Mouse (Mus musculus) kidney, postnatal 0 days (tissue): ENCODE measurements around the gene Gucd1. TPM values are rescaled to one million over a fixed set of nuclear protein-coding genes. Genes with fewer than 3 reads are reported as not detected.
"Not testable (repeated sequence)": the region's sequence is repeated elsewhere in the genome, so short reads cannot be mapped to it uniquely, and the experiment has no call there.

Experiments
- ATAC-seq: fragments of 200-750 bp; cut with Nextera tagmentation; replicated peaks from 2 replicates; pipeline ENCODE4 v1.8.0; 2017; ENCODE audit warnings: low read depth, moderate number of reproducible peaks, moderate TSS enrichment, moderate library complexity; ENCODE audit not compliant: low FRiP score
- DNase-seq: peaks from one replicate; pipeline ENCODE4 v3.0.0-alpha.2; 2016; ENCODE audit warnings: low spot score
- H3K27ac ChIP-seq: fragments of 300-500 bp; sonication (generic); 2 replicates; pipeline ENCODE4 v1.5.1; 2014; ENCODE audit warnings: mild to moderate bottlenecking
- H3K27me3 ChIP-seq: fragments of 300-500 bp; sonication (generic); 2 replicates; pipeline ENCODE4 v1.6.1; 2014; ENCODE audit warnings: low read length, mixed read lengths; ENCODE audit not compliant: insufficient read depth
- H3K36me3 ChIP-seq: fragments of 300-500 bp; sonication (generic); 2 replicates; pipeline ENCODE4 v1.6.1; 2014; ENCODE audit warnings: low read length, mixed read lengths; ENCODE audit not compliant: insufficient read depth
- H3K4me1 ChIP-seq: fragments of 300-500 bp; sonication (generic); replicated peaks from 2 replicates; pipeline ENCODE4 v1.6.1; 2014; ENCODE audit warnings: antibody characterized with exemption, low read length, mixed read lengths; ENCODE audit not compliant: insufficient read depth
- H3K4me2 ChIP-seq: fragments of 300-500 bp; sonication (generic); 2 replicates; pipeline ENCODE4 v1.6.1; 2014; ENCODE audit warnings: mild to moderate bottlenecking, low read length, moderate library complexity, mixed read lengths
- H3K4me3 ChIP-seq: fragments of 300-500 bp; sonication (generic); replicated peaks from 2 replicates; pipeline ENCODE4 v1.5.1; 2014; ENCODE audit warnings: low read depth, low read length
- H3K9ac ChIP-seq: fragments of 300-500 bp; sonication (generic); 2 replicates; pipeline ENCODE4 v1.6.1; 2014; ENCODE audit warnings: low read depth, low read length
- H3K9me3 ChIP-seq: fragments of 300-500 bp; sonication (generic); replicated peaks from 2 replicates; pipeline ENCODE4 v1.6.1; 2016; ENCODE audit warnings: low read length, inconsistent platforms, mixed read lengths
- CTCF ChIP-seq: IDR thresholded peaks from 2 replicates; pipeline ENCODE4 v1.5.1; 2016; ENCODE audit warnings: antibody characterized with exemption, low read depth, mild to moderate bottlenecking, moderate library complexity
- WGBS: fragments of 180-500 bp; shearing (Covaris S2); extraction: QIAGEN DNeasy Blood & Tissue Kit; methylation state at CpG from one replicate; pipeline ENCODE4 v1.1.7; 2014; 5-methylcytosine and 5-hydroxymethylcytosine counted together
- polyA plus RNA-seq: library from polyadenylated mRNA; unstranded; fragments of >200 nt; fragmentation: Nextera tagmentation; extraction: Ambion mirVana; gene quantifications from 2 replicates; pipeline ENCODE4 v1.2.1, GENCODE M21; 2015

Gucd1 gene
- polyA plus RNA-seq, 1 experiment from 2014 or later = 51.9 TPM

GRCm38 (mm10) chr10:75396966-75397365, 120.8 kb downstream of the Gucd1 start:
- Histone ChIP-seq H3K4me2 (no peak overlapping the region), H3K36me3 (no peaks in the 10 kb centered on the region), H3K27ac (no peak overlapping the region), H3K9ac (no peak overlapping the region), H3K4me1 (no peaks in the 10 kb centered on the region), H3K9me3 (no peaks in the 10 kb centered on the region), H3K27me3 (no peaks in the 10 kb centered on the region), H3K4me3 (no peak overlapping the region)
- ATAC-seq (no peak), DNase-seq (peak; percentile 31)
- WGBS = 51% methylated on average over 14 of the region's 14 CpGs
- TF ChIP-seq CTCF = no peak

- no peaks in the 10 kb centered on the region for H3K27me3 ChIP-seq
- no peak overlapping the region for H3K9ac ChIP-seq
- H3K9me3 ChIP-seq = no peaks in the 10 kb centered on the region
- H3K27ac ChIP-seq = no peak overlapping the region
- WGBS = 85% methylated on average over 8 of the region's 8 CpGs
- H3K4me3 ChIP-seq = no peak overlapping the region
- H3K4me1 ChIP-seq = no peaks in the 10 kb centered on the region
- no peak for ATAC-seq
- TF ChIP-seq CTCF = no peak
- H3K4me2 ChIP-seq = no peak overlapping the region
- no peaks in the 10 kb centered on the region for H3K36me3 ChIP-seq
- DNase-seq = no peak
Measured at GRCm38 (mm10) chr10:75394796-75395195, 123.0 kb downstream of the Gucd1 start.

GRCm38 (mm10) chr10:75390832-75391231, 126.9 kb downstream of the Gucd1 start:
- WGBS = 72% methylated on average over 4 of the region's 4 CpGs
- H3K4me1 ChIP-seq = no peaks in the 10 kb centered on the region
- no peaks in the 10 kb centered on the region for H3K36me3 ChIP-seq
- no peak overlapping the region for H3K4me2 ChIP-seq
- no peaks in the 10 kb centered on the region for H3K27me3 ChIP-seq
- DNase-seq (peak; percentile 61), ATAC-seq (no peak)
- TF ChIP-seq CTCF = peak; percentile 62
- H3K27ac ChIP-seq = no peak overlapping the region
- H3K9ac ChIP-seq = no peak overlapping the region
- H3K9me3 ChIP-seq = no peaks in the 10 kb centered on the region
- no peak overlapping the region for H3K4me3 ChIP-seq

- no peaks in the 10 kb centered on the region for H3K27me3 ChIP-seq
- whole genome bisulfite sequencing = 93% methylated on average over 2 of the region's 2 CpGs
- ATAC-seq (no peak), DNase-seq (no peak)
- H3K36me3 ChIP-seq = no peaks in the 10 kb centered on the region
- no peaks in the 10 kb centered on the region for H3K9me3 ChIP-seq
- H3K4me2 ChIP-seq = no peak overlapping the region
- TF ChIP-seq CTCF = no peak
- no peak overlapping the region for H3K4me3 ChIP-seq
- no peak overlapping the region for H3K27ac ChIP-seq
- no peaks in the 10 kb centered on the region for H3K4me1 ChIP-seq
- no peak overlapping the region for H3K9ac ChIP-seq
Measured at GRCm38 (mm10) chr10:75390156-75390555, 127.6 kb downstream of the Gucd1 start.

GRCm38 (mm10) chr10:75378688-75379087, 139.1 kb downstream of the Gucd1 start:
- no peaks in the 10 kb centered on the region for H3K27me3 ChIP-seq
- no peaks in the 10 kb centered on the region for H3K4me1 ChIP-seq
- H3K4me2 ChIP-seq = no peak overlapping the region
- ATAC-seq (no peak), DNase-seq (no peak)
- no peak overlapping the region for H3K4me3 ChIP-seq
- no peaks in the 10 kb centered on the region for H3K36me3 ChIP-seq
- 65% methylated on average over 10 of the region's 10 CpGs for WGBS
- H3K9me3 ChIP-seq = no peaks in the 10 kb centered on the region
- no peak overlapping the region for H3K9ac ChIP-seq
- TF ChIP-seq CTCF = no peak
- no peak overlapping the region for H3K27ac ChIP-seq

GRCm38 (mm10) chr10:75373655-75374351, 144.0 kb downstream of the Gucd1 start:
- 0 out of 2 replicates have a peak, but pooled peaks have one; percentile 59 for ATAC-seq
- H3K4me2 ChIP-seq, H3K27me3 ChIP-seq, H3K9ac ChIP-seq, H3K9me3 ChIP-seq, H3K4me1 ChIP-seq, H3K36me3 ChIP-seq, H3K4me3 ChIP-seq: not testable (repeated sequence)
- WGBS = 61% methylated on average over 12 of the region's 19 CpGs
- DNase-seq = peak; percentile 26
- 0 out of 2 replicates have a peak overlapping the region, but pooled peaks have one; percentile 42 for H3K27ac ChIP-seq

- no peaks in the 10 kb centered on the region for H3K27me3 ChIP-seq
- H3K27ac ChIP-seq = no peak overlapping the region
- DNase-seq (no peak), ATAC-seq (no peak)
- TF ChIP-seq CTCF = no peak
- H3K4me3 ChIP-seq = no peak overlapping the region
- 49% methylated on average over 6 of the region's 6 CpGs for WGBS
- H3K9ac ChIP-seq = no peak overlapping the region
- no peaks in the 10 kb centered on the region for H3K4me1 ChIP-seq
- 0 out of 2 replicates have a peak overlapping the region, but pooled peaks have one; percentile 7 for H3K4me2 ChIP-seq
- H3K9me3 ChIP-seq = no peaks in the 10 kb centered on the region
- no peaks in the 10 kb centered on the region for H3K36me3 ChIP-seq
Measured at GRCm38 (mm10) chr10:75365231-75365633, 152.5 kb downstream of the Gucd1 start.
